Mouse (Mus musculus): ENCODE results near the gene Cfap77.
"Not testable (repeated sequence)": the region's sequence is repeated elsewhere in the genome, so short reads cannot be mapped to it uniquely, and the experiment has no call there.

Gene Cfap77

DNA sequence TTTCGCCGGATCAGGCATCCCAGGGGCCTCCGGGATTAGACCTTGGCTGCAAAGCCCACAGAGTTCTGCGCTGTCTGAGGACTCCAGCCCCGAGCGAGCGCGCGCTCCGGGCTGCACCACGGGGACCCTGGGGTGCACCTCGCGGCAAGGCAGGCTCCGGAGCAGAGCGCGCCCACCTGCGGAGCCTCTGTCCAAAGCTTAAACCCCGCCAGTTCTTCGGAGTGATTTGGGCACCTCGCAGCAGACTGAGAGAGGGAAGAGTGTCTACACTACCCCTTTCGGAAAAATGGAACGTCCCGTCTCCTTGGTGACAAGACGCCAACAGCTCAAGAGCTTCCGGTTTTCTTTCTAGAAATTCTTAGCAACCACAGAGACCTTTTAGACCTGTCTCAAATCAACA is at the start of gene Cfap77:
TSS of gene Cfap77 (minus strand) at position 76 of the 400 bp plus-strand sequence.
- peak; percentile 83 for DNase-seq

DNA sequence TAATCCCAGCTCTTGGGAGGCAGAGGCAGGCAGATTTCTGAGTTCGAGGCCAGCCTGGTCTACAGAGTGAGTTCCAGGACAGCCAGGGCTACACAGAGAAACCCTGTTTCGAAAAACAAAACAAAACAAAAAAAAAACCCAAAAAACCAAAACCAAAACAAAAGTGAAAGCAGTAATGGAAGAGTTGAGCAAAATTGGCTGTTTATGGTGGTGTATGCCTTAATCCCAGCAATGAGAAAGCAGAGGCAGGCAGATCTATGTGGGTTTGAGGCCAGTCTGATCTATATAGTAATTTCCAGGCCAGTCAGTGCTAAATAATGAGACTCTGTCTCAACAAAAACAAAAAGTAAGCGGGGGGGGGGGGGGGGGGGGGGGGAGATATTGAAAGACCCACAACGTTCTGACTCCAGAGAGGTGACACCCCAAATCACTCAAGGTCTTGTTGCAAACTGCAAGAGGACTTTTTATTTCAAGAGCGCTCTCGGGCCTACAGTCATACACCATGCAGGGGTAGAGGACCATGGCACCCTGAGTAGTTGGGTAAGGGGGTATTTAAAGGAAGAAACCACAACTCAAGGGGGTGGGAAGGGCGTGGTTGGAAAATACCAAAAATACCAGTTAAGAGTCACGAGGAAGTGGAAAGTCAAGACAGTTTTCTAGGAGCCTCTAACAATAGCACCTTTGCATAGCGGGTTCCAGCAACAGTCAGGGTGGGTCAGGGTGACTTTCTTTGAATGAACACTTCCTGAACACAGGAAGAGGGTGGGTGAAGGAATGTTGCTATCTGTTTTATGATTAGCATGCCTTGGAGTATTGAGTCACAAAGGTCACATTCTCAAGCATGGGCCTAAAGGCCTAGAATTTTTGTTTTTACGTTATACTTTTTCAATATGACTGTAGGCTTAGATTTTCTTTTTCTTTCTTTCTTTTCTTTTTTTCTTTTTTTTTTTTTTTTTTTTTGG is 47.8 kb upstream of the Cfap77 start:
- not testable (repeated sequence) for DNase-seq

DNA sequence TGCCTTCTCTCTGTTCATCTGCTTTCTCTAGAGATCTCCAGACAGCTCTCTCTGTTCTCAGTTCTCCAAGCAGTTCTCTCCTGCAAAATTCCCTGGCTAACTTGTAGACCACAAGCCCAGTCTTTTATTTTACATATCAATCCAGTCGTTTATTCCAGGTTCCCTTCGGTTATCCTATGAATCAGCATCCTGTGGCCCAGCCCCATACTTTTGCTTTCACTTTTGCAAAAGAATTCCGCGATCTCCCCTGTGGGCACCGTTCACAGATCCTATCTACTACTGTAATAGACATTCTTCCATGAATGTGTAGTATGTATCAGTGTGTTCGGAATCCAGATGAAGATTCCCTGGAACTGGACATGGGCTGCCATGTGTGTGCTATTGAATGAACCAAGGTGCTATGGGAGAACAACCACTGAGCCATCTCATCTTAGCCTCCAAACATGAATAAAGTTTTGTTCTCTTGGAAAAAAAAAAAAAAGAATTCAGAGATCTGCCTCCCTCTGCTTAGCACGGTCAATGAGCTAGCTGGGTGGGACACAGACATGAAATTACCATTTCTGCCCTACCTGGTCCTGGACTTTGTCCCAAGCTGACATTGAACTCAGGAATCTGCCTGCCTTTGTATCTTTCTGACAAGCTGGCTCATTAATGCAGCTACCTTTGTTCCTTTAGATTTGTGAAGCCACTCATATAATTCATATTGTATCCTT is 46.1 kb upstream of the Cfap77 start:
- peak; percentile 20 for DNase-seq

DNA sequence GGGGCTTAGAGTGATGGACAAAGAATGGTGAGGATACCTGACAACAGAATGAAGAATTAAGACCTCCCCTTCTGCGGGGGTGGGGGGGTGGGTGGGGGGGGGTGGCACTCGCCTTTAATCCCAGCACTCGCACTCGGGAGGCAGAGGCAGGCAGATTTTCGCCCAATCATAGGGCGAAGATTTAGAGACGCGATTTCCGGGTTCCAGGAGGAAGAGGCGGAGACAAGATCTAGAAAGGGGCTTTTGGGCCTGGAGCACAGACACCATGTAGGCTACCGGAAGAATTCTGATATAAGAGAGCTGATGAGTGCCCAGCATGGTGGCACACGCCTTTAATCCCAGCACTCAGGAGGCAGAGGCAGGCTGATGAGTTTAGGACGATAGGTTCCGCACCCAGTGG is 44.8 kb upstream of the Cfap77 start:
- DNase-seq, result no peak

DNA sequence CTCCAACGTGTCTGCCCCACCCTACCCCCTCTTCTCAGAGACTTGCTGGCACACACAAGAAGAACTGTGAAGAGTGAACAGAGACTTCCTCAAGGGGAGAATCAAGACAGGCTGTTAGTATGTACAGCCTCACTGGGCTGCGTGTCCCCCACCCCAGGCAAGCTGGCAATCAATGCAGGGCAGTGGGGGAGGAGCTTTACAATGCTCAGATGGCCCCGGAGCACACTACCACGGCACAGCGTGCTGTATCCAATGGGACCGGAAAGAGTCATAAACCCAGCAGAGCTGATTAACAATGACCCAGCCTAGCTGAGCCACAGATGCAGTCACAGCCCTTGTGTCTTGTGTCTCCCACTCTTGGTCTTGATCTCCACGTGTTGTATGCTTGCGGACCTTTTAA is 43.9 kb upstream of the Cfap77 start:
- DNase-seq, result no peak

DNA sequence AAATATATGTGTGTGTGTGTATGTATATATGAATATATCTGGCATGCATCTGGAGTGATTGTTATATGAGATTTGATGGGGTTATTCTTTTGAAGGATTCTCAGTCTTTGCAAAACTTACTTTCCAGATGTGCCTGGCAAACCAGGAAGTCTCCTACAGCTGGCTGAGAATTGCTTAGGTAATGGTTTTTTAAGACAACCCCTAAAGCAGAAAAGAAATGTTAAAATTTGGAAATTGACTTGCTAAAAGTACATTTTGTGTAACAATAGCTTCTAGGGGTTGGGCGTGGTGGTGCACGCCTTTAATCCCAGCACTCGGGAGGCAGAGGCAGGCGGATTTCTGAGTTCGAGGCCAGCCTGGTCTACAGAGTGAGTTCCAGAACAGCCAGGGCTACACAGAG is 43.1 kb upstream of the Cfap77 start:
- DNase-seq, result not testable (repeated sequence)

DNA sequence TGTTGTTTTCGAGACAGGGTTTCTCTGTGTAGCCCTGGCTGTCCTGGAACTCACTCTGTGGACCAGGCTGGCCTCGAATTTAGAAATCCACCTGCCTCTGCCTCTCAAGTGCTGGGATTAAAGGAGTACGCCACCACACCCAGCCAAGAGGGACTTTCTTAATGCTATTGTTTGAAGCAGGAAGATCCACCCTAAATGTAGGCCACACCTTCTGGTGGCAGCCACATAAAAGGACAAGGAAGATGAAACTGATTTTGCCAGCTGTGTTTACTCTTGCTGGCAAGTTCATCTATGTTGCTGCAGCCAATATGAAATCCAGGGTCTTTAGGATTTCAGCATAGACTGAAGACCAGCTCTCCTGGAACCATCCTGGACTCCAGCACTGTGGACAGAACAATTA is 42.6 kb upstream of the Cfap77 start:
- peak; percentile 9 for DNase-seq

DNA sequence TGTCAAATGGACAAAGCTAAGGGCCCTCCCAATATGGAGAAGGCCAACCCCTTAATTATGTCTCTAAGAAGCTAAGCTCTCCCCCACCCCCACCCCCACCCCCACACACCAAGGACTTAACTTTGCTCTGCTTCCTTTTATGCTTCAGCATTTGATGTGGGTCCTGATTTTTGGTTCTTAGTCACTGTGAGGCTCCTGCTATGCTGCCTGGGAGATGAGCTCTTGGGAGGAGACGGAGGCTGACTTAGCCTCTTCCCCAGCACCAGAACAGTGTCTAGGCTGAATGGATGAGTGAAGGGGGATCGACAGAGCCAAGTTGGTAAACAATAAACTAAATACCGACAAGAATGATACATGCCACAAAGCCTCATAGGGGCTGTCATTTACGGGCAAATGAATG is 41.9 kb upstream of the Cfap77 start:
- DNase-seq, result no peak

DNA sequence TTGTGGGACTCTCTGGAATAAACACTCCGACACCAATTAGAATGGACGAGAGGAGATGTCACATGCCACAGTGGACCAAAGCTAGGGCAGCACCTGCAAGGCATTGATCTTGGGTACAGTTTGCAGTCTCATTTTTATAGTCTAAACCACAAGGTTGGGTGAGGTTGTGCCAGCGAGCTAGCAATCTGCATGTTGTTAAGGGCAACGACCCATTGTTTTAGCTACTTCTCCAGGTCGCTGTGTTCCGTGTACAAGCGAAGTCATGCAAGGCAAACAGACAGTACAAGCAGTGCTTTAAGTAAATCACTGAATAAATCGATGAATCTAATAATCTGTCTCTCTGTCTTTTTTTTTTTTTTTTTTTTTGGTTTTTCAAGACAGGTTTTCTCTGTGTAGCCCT is 40.8 kb upstream of the Cfap77 start:
- peak; percentile 2 for DNase-seq

DNA sequence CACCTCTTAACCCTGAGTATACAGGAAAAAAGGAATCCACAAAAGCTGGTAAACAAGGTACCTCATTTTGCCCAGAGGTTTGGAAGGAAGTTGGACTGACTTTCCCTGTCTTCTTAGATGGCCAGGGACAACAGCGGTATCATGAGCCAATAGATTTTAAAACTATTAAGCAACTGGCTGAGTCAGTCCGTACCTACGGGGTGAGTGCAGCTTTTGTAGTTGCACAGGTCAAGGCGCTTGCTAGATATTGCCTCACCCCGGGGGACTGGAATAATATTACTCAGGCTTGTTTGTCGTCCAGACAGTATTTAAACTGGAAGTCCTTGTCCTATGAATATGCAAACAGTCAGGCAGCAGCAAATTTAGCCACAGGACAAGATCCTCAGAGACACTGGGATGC is 34.4 kb upstream of the Cfap77 start:
- DNase-seq, result not testable (repeated sequence)

DNA sequence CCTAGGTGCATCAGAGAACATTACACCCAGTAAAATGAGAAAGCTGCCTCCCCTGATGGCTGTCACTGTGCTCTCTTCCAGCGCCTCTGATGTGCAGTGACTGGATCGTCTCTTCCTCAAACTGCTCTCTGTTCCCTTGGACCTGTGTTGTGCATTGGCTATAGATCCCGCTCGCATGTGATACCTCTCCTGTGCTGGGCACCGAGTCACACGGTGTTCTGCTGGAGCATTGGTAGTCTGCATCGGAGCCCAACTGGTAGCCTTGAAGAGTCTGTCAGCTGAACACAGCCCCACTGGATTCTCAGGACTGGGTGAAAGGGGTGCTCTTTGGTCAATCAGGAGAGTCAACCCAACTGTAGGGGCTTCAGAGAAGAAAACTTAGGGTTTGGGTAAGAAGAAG is 31.2 kb upstream of the Cfap77 start:
- no peak for DNase-seq

DNA sequence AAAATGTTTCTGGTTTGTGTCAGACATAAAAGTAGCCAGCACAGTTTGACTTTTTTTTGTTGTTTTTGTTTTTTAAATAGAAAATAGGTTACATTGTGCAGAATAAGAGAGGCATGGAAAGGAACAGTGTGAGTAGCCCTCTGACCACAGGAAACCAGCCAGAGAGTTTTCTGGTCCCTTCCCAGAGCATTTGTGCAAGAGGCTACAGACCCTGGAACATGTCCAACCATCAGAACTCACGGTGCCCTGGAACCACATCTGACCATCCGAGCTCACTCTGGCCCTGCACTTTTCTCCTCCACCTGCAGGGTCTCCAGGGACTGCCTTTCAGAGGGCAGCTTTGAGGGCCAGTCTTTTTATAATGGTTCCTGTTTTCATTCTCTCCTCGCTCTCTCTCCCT is 27.1 kb upstream of the Cfap77 start:
- DNase-seq, result peak; percentile 28

DNA sequence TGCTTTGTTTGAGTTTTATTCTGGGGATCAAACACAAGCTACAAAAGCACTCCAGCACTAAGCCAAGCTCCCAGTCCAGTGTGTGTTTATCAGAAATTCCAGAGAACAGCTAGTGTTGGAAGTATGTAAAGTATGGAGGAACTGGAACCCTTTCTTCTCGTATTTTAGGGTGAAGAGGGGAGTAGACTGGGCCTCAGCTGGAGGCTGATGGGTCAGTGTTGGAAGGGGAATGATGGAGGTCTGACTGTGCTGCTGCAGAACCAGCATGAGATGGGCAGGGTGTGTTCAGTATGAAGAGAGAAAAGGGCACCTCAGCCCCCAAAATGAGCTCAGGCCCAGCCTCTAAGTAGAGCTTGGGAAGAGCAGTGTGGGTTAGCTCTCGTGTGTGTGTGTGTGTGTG is 21.4 kb upstream of the Cfap77 start:
- DNase-seq, result no peak

DNA sequence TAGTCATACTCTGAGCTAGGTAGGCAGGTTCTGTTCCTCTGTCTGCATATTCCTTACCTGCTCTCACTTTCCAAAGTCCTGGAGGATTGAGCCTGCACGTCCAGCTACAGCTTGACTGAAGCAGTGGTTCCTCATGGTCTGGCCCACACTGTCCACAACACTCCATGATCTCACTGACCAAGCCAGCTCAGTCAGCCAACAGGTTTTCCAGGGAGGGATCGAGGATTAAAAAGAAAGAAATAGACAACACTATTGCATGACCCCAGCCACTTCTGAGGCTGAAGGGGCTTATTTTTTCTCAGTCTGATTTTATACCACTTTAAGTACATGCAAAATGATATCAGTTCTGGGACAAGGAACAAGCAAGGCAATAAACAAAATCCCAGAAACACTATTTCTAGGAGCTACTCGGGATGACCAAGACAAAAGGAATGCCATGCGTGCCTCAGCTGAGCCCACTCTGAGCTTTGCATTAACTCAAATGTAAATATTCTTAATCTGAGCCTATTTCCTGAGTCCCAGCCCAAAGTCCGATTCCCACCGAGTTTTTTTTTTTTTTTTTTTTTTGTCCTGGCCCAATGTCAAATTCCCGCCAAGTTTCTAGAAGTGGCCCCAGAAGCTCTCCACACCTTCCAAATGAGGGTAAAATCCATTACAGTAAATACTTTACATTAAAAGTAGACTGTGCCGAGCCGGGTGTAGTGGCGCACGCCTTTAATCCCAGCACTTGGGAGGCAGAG is 20.6 kb upstream of the Cfap77 start:
- no peak for DNase-seq

DNA sequence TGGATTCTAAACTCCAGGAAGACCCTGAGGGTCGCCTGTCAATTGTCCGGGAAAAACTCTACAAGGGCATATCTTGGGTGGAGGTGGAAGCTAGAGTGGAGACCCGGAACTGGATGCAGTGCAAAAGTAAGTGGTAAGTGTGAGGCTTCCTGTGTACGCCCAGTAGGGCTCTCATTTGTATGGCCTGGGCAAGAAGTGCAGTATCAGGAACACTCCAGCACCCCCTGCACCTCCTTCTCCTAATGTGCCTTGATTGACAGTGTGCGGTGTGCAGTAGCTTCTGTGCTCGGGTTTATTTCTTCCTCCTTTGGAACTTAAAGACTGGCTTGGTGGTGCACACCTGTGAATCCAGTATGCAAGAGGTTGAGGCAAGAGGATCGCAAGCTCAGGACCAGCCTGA is 19.8 kb upstream of the Cfap77 start:
- DNase-seq, result no peak

DNA sequence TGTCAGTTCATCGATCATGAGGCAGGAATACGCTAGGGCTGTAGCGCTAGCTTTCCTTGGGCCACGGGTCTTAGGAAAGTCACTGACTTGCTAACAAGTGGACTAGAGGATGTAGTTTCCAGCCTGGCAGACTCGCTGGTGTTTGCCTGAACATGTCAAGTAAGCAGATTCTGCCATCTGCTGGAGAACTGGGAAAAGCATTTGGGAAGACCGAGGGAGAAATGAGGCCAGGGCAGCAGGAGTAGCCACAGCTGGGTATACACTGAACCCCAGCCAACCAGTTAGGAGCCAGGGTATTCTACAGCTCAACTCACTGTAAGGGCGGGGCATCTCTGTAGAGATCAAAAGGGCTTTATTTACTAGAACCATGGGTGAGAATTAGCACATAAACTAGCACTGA is 11.5 kb upstream of the Cfap77 start:
- no peak for DNase-seq

DNA sequence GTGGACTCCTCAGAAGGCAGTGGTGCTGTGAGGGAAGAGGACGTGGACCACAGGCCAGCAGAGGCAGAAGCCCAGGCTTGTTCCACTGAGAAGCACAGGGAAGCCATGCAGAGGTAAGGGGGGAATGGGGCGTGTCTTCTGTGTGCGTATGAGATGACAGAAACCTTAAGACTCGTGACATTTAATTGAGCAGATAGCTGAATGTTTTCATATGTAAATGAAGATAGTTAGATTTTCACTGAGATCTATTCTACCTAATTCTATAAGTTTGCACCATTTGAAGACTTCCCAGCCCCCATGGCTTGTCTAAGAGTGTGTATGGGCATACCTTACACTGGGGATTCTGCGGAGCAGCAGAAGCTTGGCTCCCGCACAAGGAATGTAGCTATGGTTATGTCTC is 10.9 kb upstream of the Cfap77 start:
- DNase-seq, result no peak

DNA sequence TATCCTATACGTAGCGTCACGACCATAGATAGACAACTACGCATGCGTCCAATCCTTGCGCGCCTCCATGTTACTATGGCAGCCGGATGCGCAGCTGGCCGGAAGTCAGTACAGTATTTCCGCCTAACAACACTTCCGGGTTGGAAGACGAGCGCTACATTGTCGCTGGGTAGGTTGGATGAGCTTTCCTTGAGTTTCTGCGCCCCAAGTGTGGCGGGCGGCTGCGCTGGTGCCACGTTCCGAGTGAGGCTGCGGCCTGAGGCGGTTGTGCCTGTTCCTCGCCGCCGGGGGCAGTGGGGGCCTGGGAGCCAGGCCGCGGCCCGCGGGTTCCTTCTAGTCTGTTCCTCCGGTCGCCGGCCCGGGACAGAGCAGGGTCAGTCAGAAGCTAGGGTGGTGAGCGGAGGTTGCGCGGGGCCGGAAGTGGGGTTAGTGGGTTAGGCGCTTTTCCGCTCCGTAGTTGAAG is 5.3 kb upstream of the Cfap77 start, which contains the start of gene Ttf1:
TSS of gene Ttf1 (plus strand) at position 128 of the 463 bp plus-strand sequence.
- DNase-seq, result peak; percentile 95

DNA sequence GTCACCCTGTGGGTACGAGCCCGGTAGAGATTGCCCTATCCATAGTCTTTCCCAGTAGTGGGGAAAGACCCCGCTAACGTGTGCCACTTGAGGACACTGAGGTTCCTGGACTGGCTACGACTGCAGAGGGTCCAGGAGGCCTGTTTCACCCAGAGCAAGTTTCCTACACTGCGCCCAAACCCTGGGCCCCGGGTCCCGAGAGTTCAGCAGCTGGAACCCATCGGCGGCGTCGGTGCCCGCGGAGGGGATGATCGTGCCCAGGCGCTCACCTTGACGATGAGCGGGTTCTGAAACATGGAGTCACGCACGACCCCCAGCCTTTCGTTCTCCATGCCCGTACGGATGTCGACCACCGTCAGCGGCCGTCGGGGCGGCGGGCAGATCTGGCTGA is 326 bp downstream of the Cfap77 start:
- no peak for DNase-seq

DNA sequence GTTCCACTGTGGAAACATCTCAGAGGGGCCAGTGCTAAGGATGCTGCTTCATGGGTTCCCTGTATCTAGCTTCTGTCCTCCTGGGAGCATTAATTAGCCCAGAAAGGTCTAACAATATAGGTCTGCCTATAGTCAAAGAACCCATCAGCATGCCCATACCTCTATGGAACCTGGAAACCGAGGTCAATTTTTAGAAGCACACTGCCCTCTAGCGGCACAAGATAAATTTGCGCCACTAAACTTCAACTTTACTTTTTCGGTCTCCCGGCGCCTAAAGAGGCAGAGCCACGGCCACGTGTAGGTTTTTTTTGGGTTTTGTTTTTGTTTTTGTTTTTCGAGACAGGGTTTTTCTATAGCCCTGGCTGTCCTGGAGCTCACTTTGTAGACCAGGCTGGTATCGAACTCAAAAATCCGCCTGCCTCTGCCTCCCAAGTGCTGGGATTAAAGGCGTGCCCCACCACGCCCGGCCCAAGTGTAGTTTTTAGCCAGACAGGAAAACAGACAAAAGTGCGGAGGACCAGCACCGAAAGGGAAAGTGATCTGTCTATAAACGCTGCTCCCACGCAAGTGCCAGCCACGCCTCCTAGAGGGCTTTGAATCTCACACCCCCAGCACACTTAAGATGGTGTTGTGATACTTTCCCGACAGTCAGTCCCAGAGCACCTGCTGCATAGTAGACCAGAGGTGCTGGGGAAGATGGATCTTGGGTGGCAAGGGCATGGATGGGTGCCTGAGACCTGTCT is 893 bp downstream of the Cfap77 start:
- peak; percentile 76 for DNase-seq

DNA sequence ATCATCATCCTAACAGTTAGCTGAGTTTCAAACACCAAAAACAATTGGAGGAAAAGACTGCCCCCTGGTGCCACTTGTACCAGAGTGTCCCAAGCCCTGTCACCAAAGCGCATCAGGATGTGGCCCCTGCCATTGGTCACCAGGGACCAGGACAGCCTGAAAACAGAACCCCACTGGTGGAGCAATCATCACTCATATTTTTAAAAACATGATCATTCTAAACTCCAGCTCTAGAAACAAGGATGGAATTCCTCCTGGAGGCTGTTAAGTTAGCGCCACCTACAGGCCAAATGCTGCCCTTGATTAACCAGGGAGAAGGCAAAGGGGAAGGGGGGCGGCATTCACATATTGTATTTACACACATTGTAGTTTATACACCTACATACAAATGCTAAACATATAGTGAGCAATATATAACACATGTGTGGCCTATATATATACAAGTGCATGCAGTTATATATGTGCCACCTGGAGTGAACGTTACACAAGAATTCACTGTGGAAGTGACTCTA is 1.9 kb downstream of the Cfap77 start:
- peak; percentile 77 for DNase-seq

DNA sequence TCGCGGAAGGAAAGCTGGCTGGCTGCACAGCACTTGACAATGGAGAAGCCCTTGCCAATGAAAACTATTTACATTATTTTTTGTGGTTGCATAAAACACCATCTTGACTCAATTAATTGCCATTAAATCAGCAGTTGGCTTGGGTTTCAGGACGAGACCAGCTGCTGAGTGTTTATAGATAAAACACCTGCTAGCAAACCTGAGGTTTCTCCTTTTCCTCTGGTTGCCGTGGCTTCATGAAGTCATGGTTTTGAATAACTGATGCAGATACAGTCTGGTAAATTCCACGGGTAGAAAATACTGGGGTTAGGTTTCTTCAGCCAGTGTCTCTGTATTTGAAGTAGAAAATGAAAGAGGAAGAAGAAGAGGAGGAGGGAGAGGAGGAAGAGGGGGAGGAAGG is 2.9 kb downstream of the Cfap77 start:
- no peak for DNase-seq

Measured in lung, postnatal 36 days (tissue).